Mouse (Mus musculus): ENCODE results near the gene Fcho2. TPM values are rescaled to one million over a fixed set of nuclear protein-coding genes. Genes with fewer than 3 reads are reported as not detected.
A peak's percentile ranks its signal among the peaks of the same experiment; 100 is the strongest.

Gene Fcho2
- polyA plus RNA-seq, 1 experiment from 2014 or later, result 22.4 TPM

- Histone ChIP-seq H3K36me3 (no peaks in the 10 kb centered on the region), H3K27me3 (no peaks in the 10 kb centered on the region), H3K4me3 (no peak overlapping the region), H3K9ac (no peak overlapping the region), H3K4me2 (no peak overlapping the region), H3K9me3 (no peaks in the 10 kb centered on the region), H3K4me1 (replicated peaks) (no peaks in the 10 kb centered on the region), H3K27ac (replicated peaks) (no peak overlapping the region)
- ATAC-seq (ENCODE audit: low FRiP score, low read depth), result no peak
- 85% methylated on average over 5 of the region's 5 CpGs for WGBS
These were observed 114.0 kb downstream of the Fcho2 start for GRCm38 (mm10) chr13:98701309-98701675.

- H3K4me2 ChIP-seq, result no peak overlapping the region
- H3K9ac ChIP-seq, result no peak overlapping the region
- 0 out of 2 replicates have a peak, but pooled peaks cover 3% of the 10 kb centered on the region for H3K27me3 ChIP-seq
- no peak overlapping the region for H3K27ac ChIP-seq (replicated peaks)
- 60% methylated on average over 10 of the region's 10 CpGs for WGBS
- H3K4me3 ChIP-seq, result no peak overlapping the region
- no peak for ATAC-seq (ENCODE audit: low FRiP score, low read depth)
- H3K4me1 ChIP-seq (replicated peaks), result no peaks in the 10 kb centered on the region
- H3K36me3 ChIP-seq, result no peaks in the 10 kb centered on the region
- no peaks in the 10 kb centered on the region for H3K9me3 ChIP-seq
These were observed 114.5 kb downstream of the Fcho2 start for GRCm38 (mm10) chr13:98700661-98701308.

GRCm38 (mm10) chr13:98699982-98700540 is 115.2 kb downstream of the Fcho2 start:
- H3K9ac ChIP-seq, result no peak overlapping the region
- H3K4me2 ChIP-seq, result no peak overlapping the region
- 86% methylated on average over 5 of the region's 5 CpGs for WGBS
- no peak for ATAC-seq (ENCODE audit: low FRiP score, low read depth)
- no peaks in the 10 kb centered on the region for H3K36me3 ChIP-seq
- no peak overlapping the region for H3K4me3 ChIP-seq
- H3K27me3 ChIP-seq, result 0 out of 2 replicates have a peak, but pooled peaks cover 3% of the 10 kb centered on the region
- H3K27ac ChIP-seq (replicated peaks), result no peak overlapping the region
- H3K9me3 ChIP-seq, result no peaks in the 10 kb centered on the region
- H3K4me1 ChIP-seq (replicated peaks), result peaks cover 3% of the 10 kb centered on the region

- Histone ChIP-seq H3K4me2 (no peak overlapping the region), H3K4me3 (no peak overlapping the region), H3K9ac (no peak overlapping the region), H3K36me3 (no peaks in the 10 kb centered on the region), H3K4me1 (replicated peaks) (peaks cover 8% of the 10 kb centered on the region), H3K27ac (replicated peaks) (no peak overlapping the region), H3K27me3 (peaks cover 6% of the 10 kb centered on the region; the same call in 1 of the 2 replicates), H3K9me3 (no peaks in the 10 kb centered on the region)
- no peak for ATAC-seq (ENCODE audit: low FRiP score, low read depth)
- WGBS, result 80% methylated on average over 14 of the region's 14 CpGs
These were observed 116.1 kb downstream of the Fcho2 start for GRCm38 (mm10) chr13:98699051-98699744.

GRCm38 (mm10) chr13:98696716-98697115 is 118.5 kb downstream of the Fcho2 start:
- Histone ChIP-seq H3K36me3 (no peaks in the 10 kb centered on the region), H3K27me3 (peaks cover 17% of the 10 kb centered on the region), H3K4me3 (no peak overlapping the region), H3K4me2 (no peak overlapping the region), H3K4me1 (replicated peaks) (peaks cover 8% of the 10 kb centered on the region), H3K9ac (no peak overlapping the region), H3K27ac (replicated peaks) (no peak overlapping the region), H3K9me3 (no peaks in the 10 kb centered on the region)
- ATAC-seq (ENCODE audit: low FRiP score, low read depth), result no peak
- 88% methylated on average over 3 of the region's 3 CpGs for WGBS

GRCm38 (mm10) chr13:98695546-98695945 is 119.7 kb downstream of the Fcho2 start:
- no peaks in the 10 kb centered on the region for H3K36me3 ChIP-seq
- no peak overlapping the region for H3K27ac ChIP-seq (replicated peaks)
- 42% methylated on average over 2 of the region's 2 CpGs for WGBS
- peaks cover 8% of the 10 kb centered on the region for H3K4me1 ChIP-seq (replicated peaks)
- ATAC-seq (ENCODE audit: low FRiP score, low read depth), result no peak
- H3K9me3 ChIP-seq, result no peaks in the 10 kb centered on the region
- H3K27me3 ChIP-seq, result peaks cover 17% of the 10 kb centered on the region
- H3K9ac ChIP-seq, result no peak overlapping the region
- H3K4me3 ChIP-seq, result no peak overlapping the region
- no peak overlapping the region for H3K4me2 ChIP-seq

GRCm38 (mm10) chr13:98694773-98695314 is 120.4 kb downstream of the Fcho2 start, which contains the start of gene Tmem171:
TSS of gene Tmem171 (minus strand) at chr13:98694834.
- H3K27ac ChIP-seq (replicated peaks), result no peak within 1 kb of the TSS
- no peaks in the 10 kb centered on the region for H3K36me3 ChIP-seq
- 4% methylated on average over 42 of the region's 44 CpGs for WGBS
- peaks cover 8% of the 10 kb centered on the region for H3K4me1 ChIP-seq (replicated peaks)
- H3K4me2 ChIP-seq, result peak within 1 kb of the TSS; percentile 69
- H3K4me3 ChIP-seq, result peak within 1 kb of the TSS; percentile 33
- H3K9ac ChIP-seq, result peak within 1 kb of the TSS; percentile 30
- H3K9me3 ChIP-seq, result no peaks in the 10 kb centered on the region
- H3K27me3 ChIP-seq, result peaks cover 17% of the 10 kb centered on the region
- 0 out of 2 replicates have a peak, but pooled peaks have one; percentile 6 for ATAC-seq (ENCODE audit: low FRiP score, low read depth)

- Histone ChIP-seq H3K4me3 (no peak overlapping the region), H3K9me3 (no peaks in the 10 kb centered on the region), H3K36me3 (no peaks in the 10 kb centered on the region), H3K4me2 (no peak overlapping the region), H3K27ac (replicated peaks) (no peak overlapping the region), H3K27me3 (peaks cover 17% of the 10 kb centered on the region), H3K9ac (no peak overlapping the region), H3K4me1 (replicated peaks) (peaks cover 8% of the 10 kb centered on the region)
- 94% methylated on average over 11 of the region's 11 CpGs for WGBS
- ATAC-seq (ENCODE audit: low FRiP score, low read depth), result no peak
These were observed 121.9 kb downstream of the Fcho2 start for GRCm38 (mm10) chr13:98693316-98693715.

- H3K4me1 ChIP-seq (replicated peaks), result peaks cover 16% of the 10 kb centered on the region
- no peak overlapping the region for H3K9ac ChIP-seq
- H3K27me3 ChIP-seq, result peaks cover 17% of the 10 kb centered on the region
- H3K27ac ChIP-seq (replicated peaks), result no peak overlapping the region
- H3K4me3 ChIP-seq, result no peak overlapping the region
- ATAC-seq (ENCODE audit: low FRiP score, low read depth), result no peak
- 93% methylated on average over 13 of the region's 13 CpGs for WGBS
- H3K9me3 ChIP-seq, result no peaks in the 10 kb centered on the region
- no peaks in the 10 kb centered on the region for H3K36me3 ChIP-seq
- H3K4me2 ChIP-seq, result no peak overlapping the region
These were observed 123.2 kb downstream of the Fcho2 start for GRCm38 (mm10) chr13:98691956-98692515.

- H3K27ac ChIP-seq (replicated peaks), result no peak overlapping the region
- 92% methylated on average over 11 of the region's 11 CpGs for WGBS
- no peak overlapping the region for H3K4me2 ChIP-seq
- H3K9ac ChIP-seq, result no peak overlapping the region
- H3K36me3 ChIP-seq, result no peaks in the 10 kb centered on the region
- H3K9me3 ChIP-seq, result no peaks in the 10 kb centered on the region
- peaks cover 16% of the 10 kb centered on the region for H3K4me1 ChIP-seq (replicated peaks)
- no peak overlapping the region for H3K4me3 ChIP-seq
- ATAC-seq (ENCODE audit: low FRiP score, low read depth), result no peak
- H3K27me3 ChIP-seq, result peaks cover 15% of the 10 kb centered on the region
These were observed 124.4 kb downstream of the Fcho2 start for GRCm38 (mm10) chr13:98690886-98691285.

- Histone ChIP-seq H3K4me3 (no peak overlapping the region), H3K27me3 (peaks cover 14% of the 10 kb centered on the region), H3K36me3 (no peaks in the 10 kb centered on the region), H3K9me3 (no peaks in the 10 kb centered on the region), H3K27ac (replicated peaks) (no peak overlapping the region), H3K4me1 (replicated peaks) (peaks cover 11% of the 10 kb centered on the region), H3K9ac (no peak overlapping the region), H3K4me2 (no peak overlapping the region)
- ATAC-seq (ENCODE audit: low FRiP score, low read depth), result no peak
- WGBS, result 74% methylated on average over 11 of the region's 11 CpGs
These were observed 125.5 kb downstream of the Fcho2 start for GRCm38 (mm10) chr13:98689605-98690290.

Data from hindbrain, embryonic 15.5 days (tissue).